Mouse (Mus musculus) hindbrain, postnatal 0 days (tissue): ENCODE measurements around the gene Srpk3. TPM values are rescaled to one million over a fixed set of nuclear protein-coding genes. Genes with fewer than 3 reads are reported as not detected.

Experiments
- ATAC-seq: fragments of 200-750 bp; cut with Nextera tagmentation; 2 replicates; pipeline ENCODE4 v1.8.0; 2017; ENCODE audit warnings: mild to moderate bottlenecking, moderate TSS enrichment, moderate library complexity
- DNase-seq: peaks from one replicate; pipeline ENCODE4 v3.0.0-alpha.2; 2015; ENCODE audit warnings: low spot score
- H3K27ac ChIP-seq: fragments of 300-500 bp; sonication (generic); 2 replicates; pipeline ENCODE4 v1.5.1; 2014; ENCODE audit warnings: mild to moderate bottlenecking
- H3K27me3 ChIP-seq: fragments of 300-500 bp; sonication (generic); 2 replicates; pipeline ENCODE4 v1.6.1; 2014; ENCODE audit warnings: low read length, mixed read lengths; ENCODE audit not compliant: insufficient read depth
- H3K36me3 ChIP-seq: fragments of 300-500 bp; sonication (generic); 2 replicates; pipeline ENCODE4 v1.6.1; 2014; ENCODE audit warnings: low read length, mixed read lengths; ENCODE audit not compliant: insufficient read depth
- H3K4me1 ChIP-seq: fragments of 300-500 bp; sonication (generic); 2 replicates; pipeline ENCODE4 v1.6.1; 2014; ENCODE audit warnings: antibody characterized with exemption, low read length, mixed read lengths; ENCODE audit not compliant: insufficient read depth
- H3K4me2 ChIP-seq: fragments of 300-500 bp; sonication (generic); 2 replicates; pipeline ENCODE4 v1.6.1; 2014; ENCODE audit warnings: low read depth, mild to moderate bottlenecking, low read length, moderate library complexity, mixed read lengths
- H3K4me3 ChIP-seq: fragments of 300-500 bp; sonication (generic); 2 replicates; pipeline ENCODE4 v1.5.1; 2014; ENCODE audit warnings: low read length
- H3K9ac ChIP-seq: fragments of 300-500 bp; sonication (generic); replicated peaks from 2 replicates; pipeline ENCODE4 v1.6.1; 2014; ENCODE audit warnings: mild to moderate bottlenecking, low read length, moderate library complexity, mixed read lengths
- H3K9me3 ChIP-seq: fragments of 300-500 bp; sonication (generic); 2 replicates; pipeline ENCODE4 v1.6.1; 2016; ENCODE audit warnings: low read length, mixed read lengths
- CTCF ChIP-seq: IDR thresholded peaks from 2 replicates; pipeline ENCODE4 v1.5.1; 2016; ENCODE audit warnings: antibody characterized with exemption, control low read depth, low read depth
- WGBS: fragments of 180-500 bp; shearing (Covaris S2); extraction: QIAGEN DNeasy Blood & Tissue Kit; methylation state at CpG from one replicate; pipeline ENCODE4 v1.1.7; 2014; 5-methylcytosine and 5-hydroxymethylcytosine counted together
- polyA plus RNA-seq: library from polyadenylated mRNA; unstranded; fragments of >200 nt; fragmentation: Nextera tagmentation; extraction: Ambion mirVana; gene quantifications from 2 replicates; pipeline ENCODE4 v1.2.1, GENCODE M21; 2015
- total RNA-seq: library from RNA; depleted of rRNA; stranded (reverse); fragments of >200 nt; gene quantifications from 2 replicates; pipeline ENCODE4 v1.2.3, GENCODE M21; 2014; rRNA removed

The Srpk3 gene
- total and polyA plus RNA-seq, 2 experiments from 2014 or later, result 2.1 to 2.7 TPM

- no peaks in the 10 kb centered on the region for H3K9me3 ChIP-seq
- H3K4me2 ChIP-seq, result no peak overlapping the region
- H3K4me3 ChIP-seq, result no peak overlapping the region
- H3K4me1 ChIP-seq, result no peaks in the 10 kb centered on the region
- H3K9ac ChIP-seq, result no peak overlapping the region
- peak; percentile 85 for ATAC-seq
- no peak overlapping the region for H3K27ac ChIP-seq
- DNase-seq, result peak; percentile 60
- no peaks in the 10 kb centered on the region for H3K36me3 ChIP-seq
- no peaks in the 10 kb centered on the region for H3K27me3 ChIP-seq
- peak; percentile 80 for TF ChIP-seq CTCF
- WGBS, result 45% methylated on average over 9 of the region's 9 CpGs
These were observed 24.3 kb downstream of the Srpk3 start for GRCm38 (mm10) chrX:73798502-73798901.

- Histone ChIP-seq H3K4me3 (no peak overlapping the region), H3K9ac (no peak overlapping the region), H3K4me2 (no peak overlapping the region), H3K9me3 (no peaks in the 10 kb centered on the region), H3K36me3 (no peaks in the 10 kb centered on the region), H3K4me1 (no peaks in the 10 kb centered on the region), H3K27me3 (no peaks in the 10 kb centered on the region), H3K27ac (no peak overlapping the region)
- WGBS, result 77% methylated on average over 1 of the region's 1 CpGs
- no peak for ATAC-seq
- DNase-seq, result peak; percentile 19
- TF ChIP-seq CTCF, result no peak
These were observed 31.6 kb downstream of the Srpk3 start for GRCm38 (mm10) chrX:73805814-73806213.

GRCm38 (mm10) chrX:73815072-73815471, 40.9 kb downstream of the Srpk3 start:
- Histone ChIP-seq H3K36me3 (no peaks in the 10 kb centered on the region), H3K27ac (peak overlapping the region; percentile 58; the same call in 1 of the 2 replicates), H3K4me1 (no peaks in the 10 kb centered on the region), H3K9me3 (no peaks in the 10 kb centered on the region), H3K27me3 (no peaks in the 10 kb centered on the region), H3K9ac (peak overlapping the region; percentile 40; the same call in 1 of the 2 replicates), H3K4me3 (peak overlapping the region; percentile 17), H3K4me2 (peak overlapping the region; percentile 48)
- no peak for TF ChIP-seq CTCF
- ATAC-seq (peak; percentile 68), DNase-seq (peak; percentile 42)
- WGBS, result 20% methylated on average over 14 of the region's 14 CpGs

- 57% methylated on average over 3 of the region's 3 CpGs for WGBS
- Histone ChIP-seq H3K36me3 (no peaks in the 10 kb centered on the region), H3K4me3 (no peak overlapping the region), H3K27ac (no peak overlapping the region), H3K4me1 (no peaks in the 10 kb centered on the region), H3K9me3 (no peaks in the 10 kb centered on the region), H3K9ac (no peak overlapping the region), H3K4me2 (no peak overlapping the region), H3K27me3 (no peaks in the 10 kb centered on the region)
- DNase-seq (no peak), ATAC-seq (no peak)
- TF ChIP-seq CTCF, result no peak
These were observed 42.5 kb downstream of the Srpk3 start for GRCm38 (mm10) chrX:73816596-73817314.

GRCm38 (mm10) chrX:73823747-73824146, 49.5 kb downstream of the Srpk3 start:
- no peak for TF ChIP-seq CTCF

GRCm38 (mm10) chrX:73824185-73825151, 50.3 kb downstream of the Srpk3 start, which contains the start of gene Pdzd4:
Pdzd4 (minus strand) TSS chrX:73824969.
- H3K9ac ChIP-seq, result peak within 1 kb of the TSS; percentile 72
- peaks cover 3% of the 10 kb centered on the region; the same call in 1 of the 2 replicates for H3K4me1 ChIP-seq
- H3K4me2 ChIP-seq, result peak within 1 kb of the TSS; percentile 59
- H3K36me3 ChIP-seq, result no peaks in the 10 kb centered on the region
- ATAC-seq, result peak; percentile 89
- H3K27me3 ChIP-seq, result no peaks in the 10 kb centered on the region
- H3K4me3 ChIP-seq, result peak within 1 kb of the TSS; percentile 58
- WGBS, result 28% methylated on average over 75 of the region's 84 CpGs
- TF ChIP-seq CTCF, result no peak
- no peaks in the 10 kb centered on the region for H3K9me3 ChIP-seq
- peak within 1 kb of the TSS; percentile 85 for H3K27ac ChIP-seq
- peak; percentile 86 for DNase-seq

More at GRCm38 (mm10) chrX:73823747-73824146, 49.5 kb downstream of the Srpk3 start:
- WGBS, result 28% methylated on average over 17 of the region's 17 CpGs
- peak overlapping the region; percentile 58 for H3K4me3 ChIP-seq
- no peaks in the 10 kb centered on the region for H3K36me3 ChIP-seq
- peak overlapping the region; percentile 85; the same call in 1 of the 2 replicates for H3K27ac ChIP-seq
- ATAC-seq (peak; percentile 28), DNase-seq (peak; percentile 2)
- H3K4me1 ChIP-seq, result peaks cover 3% of the 10 kb centered on the region; the same call in 1 of the 2 replicates
- no peaks in the 10 kb centered on the region for H3K9me3 ChIP-seq
- H3K9ac ChIP-seq, result peak overlapping the region; percentile 72
- H3K4me2 ChIP-seq, result peak overlapping the region; percentile 59
- no peaks in the 10 kb centered on the region for H3K27me3 ChIP-seq

Other genes starting within 250 kb of the Srpk3 start
- 2.3 and 3.3 TPM in 2 replicates for gene Dusp9, start 135.0 kb upstream of the Srpk3 start, total RNA-seq
- gene Dusp9, start 135.0 kb upstream of the Srpk3 start, polyA plus RNA-seq, result 1.1 and 1.3 TPM in 2 replicates
- gene Pnck, start 114.3 kb upstream of the Srpk3 start, total RNA-seq, result 109 and 116 TPM in 2 replicates
- gene Pnck, start 114.3 kb upstream of the Srpk3 start, polyA plus RNA-seq, result 145 and 149 TPM in 2 replicates
- gene Slc6a8, start 101.3 kb upstream of the Srpk3 start, total RNA-seq, result 60.6 and 61.1 TPM in 2 replicates
- 7.6 and 8.2 TPM in 2 replicates for gene Slc6a8, start 101.3 kb upstream of the Srpk3 start, polyA plus RNA-seq
- gene Bcap31, start 58.2 kb upstream of the Srpk3 start, total RNA-seq, result 50.1 and 50.6 TPM in 2 replicates
- gene Bcap31, start 58.2 kb upstream of the Srpk3 start, polyA plus RNA-seq, result 150 and 157 TPM in 2 replicates
- gene Abcd1, start 57.8 kb upstream of the Srpk3 start, total RNA-seq, result 16.6 and 18.0 TPM in 2 replicates
- gene Abcd1, start 57.8 kb upstream of the Srpk3 start, polyA plus RNA-seq, result 8.4 and 8.5 TPM in 2 replicates
- 7.4 and 13.6 TPM in 2 replicates for gene Plxnb3, start 17.3 kb upstream of the Srpk3 start, total RNA-seq
- gene Plxnb3, start 17.3 kb upstream of the Srpk3 start, polyA plus RNA-seq, result 1.8 and 2.0 TPM in 2 replicates
- 238 and 257 TPM in 2 replicates for gene Idh3g, start 12.5 kb downstream of the Srpk3 start, total RNA-seq
- 244 and 248 TPM in 2 replicates for gene Idh3g, start 12.5 kb downstream of the Srpk3 start, polyA plus RNA-seq
- gene Ssr4, start 12.6 kb downstream of the Srpk3 start, total RNA-seq, result 89.0 and 144 TPM in 2 replicates
- 196 and 199 TPM in 2 replicates for gene Ssr4, start 12.6 kb downstream of the Srpk3 start, polyA plus RNA-seq
- gene Pdzd4, start 50.6 kb downstream of the Srpk3 start, total RNA-seq, result 137 and 159 TPM in 2 replicates
- 3.4 and 3.5 TPM in 2 replicates for gene Pdzd4, start 50.6 kb downstream of the Srpk3 start, polyA plus RNA-seq
- not detected in 2 replicates for gene Avpr2, start 117.7 kb downstream of the Srpk3 start, total RNA-seq
- gene Avpr2, start 117.7 kb downstream of the Srpk3 start, polyA plus RNA-seq, result not detected in 2 replicates
- 237 and 269 TPM in 2 replicates for gene L1cam, start 121.7 kb downstream of the Srpk3 start, total RNA-seq
- 57.4 and 73.8 TPM in 2 replicates for gene L1cam, start 121.7 kb downstream of the Srpk3 start, polyA plus RNA-seq
- gene Arhgap4, start 147.5 kb downstream of the Srpk3 start, total RNA-seq, result 7.0 and 7.1 TPM in 2 replicates
- gene Arhgap4, start 147.5 kb downstream of the Srpk3 start, polyA plus RNA-seq, result 1.6 and 1.7 TPM in 2 replicates
- gene Naa10, start 147.5 kb downstream of the Srpk3 start, total RNA-seq, result 70.7 and 79.2 TPM in 2 replicates
- 102 and 104 TPM in 2 replicates for gene Naa10, start 147.5 kb downstream of the Srpk3 start, polyA plus RNA-seq
- 5.5 and 6.3 TPM in 2 replicates for gene Renbp, start 156.4 kb downstream of the Srpk3 start, total RNA-seq
- 15.2 and 16.5 TPM in 2 replicates for gene Renbp, start 156.4 kb downstream of the Srpk3 start, polyA plus RNA-seq
- gene Hcfc1, start 192.0 kb downstream of the Srpk3 start, total RNA-seq, result 114 and 133 TPM in 2 replicates
- gene Hcfc1, start 192.0 kb downstream of the Srpk3 start, polyA plus RNA-seq, result 27.3 and 34.9 TPM in 2 replicates
- 57.6 and 71.0 TPM in 2 replicates for gene Irak1, start 249.5 kb downstream of the Srpk3 start, total RNA-seq
- gene Irak1, start 249.5 kb downstream of the Srpk3 start, polyA plus RNA-seq, result 38.7 and 39.2 TPM in 2 replicates